Mouse (Mus musculus) ES-E14 (cell line): ENCODE data around the gene Fam240a.

Source experiments
- CHD2 ChIP-seq: IDR thresholded peaks from 2 replicates; pipeline ENCODE4 v1.6.1; 2014; ENCODE audit warnings: mild to moderate bottlenecking, low read depth, low read length, inconsistent platforms
- HCFC1 ChIP-seq: IDR thresholded peaks from 2 replicates; pipeline ENCODE4 v1.6.1; 2012; ENCODE audit warnings: low read length, inconsistent platforms, borderline replicate concordance; ENCODE audit not compliant: insufficient read depth
- ZC3H11A ChIP-seq: IDR thresholded peaks from 2 replicates; pipeline ENCODE4 v1.6.1; 2012; ENCODE audit warnings: low read depth, mild to moderate bottlenecking, inconsistent platforms, low read length, borderline replicate concordance
- ZNF384 ChIP-seq: IDR thresholded peaks from 2 replicates; pipeline ENCODE4 v1.6.1; 2012; ENCODE audit warnings: low read depth, low read length, inconsistent platforms

- TF ChIP-seq HCFC1: no peak
- TF ChIP-seq ZNF384: no peak
- no peak for TF ChIP-seq ZC3H11A
- no peak for TF ChIP-seq CHD2
Measured at GRCm38 (mm10) chr9:110899451-110900008, 17.1 kb downstream of the Fam240a start.
